Mouse (Mus musculus): ENCODE measurements around the gene Zic4. TPM values are rescaled to one million over a fixed set of nuclear protein-coding genes. Genes with fewer than 3 reads are reported as not detected.

Zic4 gene
- polyA plus RNA-seq, 1 experiment from 2014 or later: 7.6 TPM

- Histone ChIP-seq H3K36me3 (ENCODE audit: control insufficient read depth, insufficient read depth, low read length) (no peaks in the 10 kb centered on the region), H3K27me3 (replicated peaks; ENCODE audit: control insufficient read depth, insufficient read depth, low read length) (peaks cover 100% of the 10 kb centered on the region), H3K27ac (replicated peaks; ENCODE audit: low read depth, low read length) (no peak overlapping the region), H3K9ac (ENCODE audit: low read depth, low read length) (no peak overlapping the region), H3K4me1 (ENCODE audit: control insufficient read depth, insufficient read depth, low read length) (peaks cover 7% of the 10 kb centered on the region; the same call in 1 of the 2 replicates), H3K4me2 (ENCODE audit: low read depth, low read length) (no peak overlapping the region), H3K9me3 (ENCODE audit: control insufficient read depth, low read length) (no peaks in the 10 kb centered on the region), H3K4me3 (ENCODE audit: low read depth, low read length) (no peak overlapping the region)
- DNase-seq (ENCODE audit: low spot score) (no peak), ATAC-seq (ENCODE audit: low read depth) (no peak)
- WGBS: 10% methylated on average over 8 of the region's 8 CpGs
Measured at GRCm38 (mm10) chr9:91385561-91386430, 23.6 kb downstream of the Zic4 start.

GRCm38 (mm10) chr9:91386502-91386890, 24.3 kb downstream of the Zic4 start:
- Histone ChIP-seq H3K9me3 (ENCODE audit: control insufficient read depth, low read length) (no peaks in the 10 kb centered on the region), H3K4me3 (ENCODE audit: low read depth, low read length) (no peak overlapping the region), H3K9ac (ENCODE audit: low read depth, low read length) (no peak overlapping the region), H3K4me2 (ENCODE audit: low read depth, low read length) (no peak overlapping the region), H3K36me3 (ENCODE audit: control insufficient read depth, insufficient read depth, low read length) (no peaks in the 10 kb centered on the region), H3K27me3 (replicated peaks; ENCODE audit: control insufficient read depth, insufficient read depth, low read length) (peaks cover 100% of the 10 kb centered on the region), H3K4me1 (ENCODE audit: control insufficient read depth, insufficient read depth, low read length) (peaks cover 4% of the 10 kb centered on the region; the same call in 1 of the 2 replicates), H3K27ac (replicated peaks; ENCODE audit: low read depth, low read length) (no peak overlapping the region)
- DNase-seq (ENCODE audit: low spot score): no peak
- WGBS: 3% methylated on average over 17 of the region's 17 CpGs
- no peak for ATAC-seq (ENCODE audit: low read depth)

- H3K27ac ChIP-seq (replicated peaks; ENCODE audit: low read depth, low read length): no peak overlapping the region
- DNase-seq (ENCODE audit: low spot score) (no peak), ATAC-seq (ENCODE audit: low read depth) (no peak)
- no peak overlapping the region for H3K4me2 ChIP-seq (ENCODE audit: low read depth, low read length)
- no peaks in the 10 kb centered on the region for H3K36me3 ChIP-seq (ENCODE audit: control insufficient read depth, insufficient read depth, low read length)
- peaks cover 100% of the 10 kb centered on the region for H3K27me3 ChIP-seq (replicated peaks; ENCODE audit: control insufficient read depth, insufficient read depth, low read length)
- H3K4me1 ChIP-seq (ENCODE audit: control insufficient read depth, insufficient read depth, low read length): no peaks in the 10 kb centered on the region
- H3K9me3 ChIP-seq (ENCODE audit: control insufficient read depth, low read length): no peaks in the 10 kb centered on the region
- no peak overlapping the region for H3K4me3 ChIP-seq (ENCODE audit: low read depth, low read length)
- no peak overlapping the region for H3K9ac ChIP-seq (ENCODE audit: low read depth, low read length)
- WGBS: under 1% methylated on average over 31 of the region's 31 CpGs
Measured at GRCm38 (mm10) chr9:91386891-91387739, 24.9 kb downstream of the Zic4 start.

GRCm38 (mm10) chr9:91387740-91388080, 25.5 kb downstream of the Zic4 start:
- DNase-seq (ENCODE audit: low spot score) (no peak), ATAC-seq (ENCODE audit: low read depth) (no peak)
- H3K36me3 ChIP-seq (ENCODE audit: control insufficient read depth, insufficient read depth, low read length): no peaks in the 10 kb centered on the region
- 6% methylated on average over 5 of the region's 5 CpGs for WGBS
- no peak overlapping the region for H3K9ac ChIP-seq (ENCODE audit: low read depth, low read length)
- H3K4me2 ChIP-seq (ENCODE audit: low read depth, low read length): no peak overlapping the region
- no peaks in the 10 kb centered on the region for H3K9me3 ChIP-seq (ENCODE audit: control insufficient read depth, low read length)
- no peaks in the 10 kb centered on the region for H3K4me1 ChIP-seq (ENCODE audit: control insufficient read depth, insufficient read depth, low read length)
- peaks cover 100% of the 10 kb centered on the region for H3K27me3 ChIP-seq (replicated peaks; ENCODE audit: control insufficient read depth, insufficient read depth, low read length)
- no peak overlapping the region for H3K4me3 ChIP-seq (ENCODE audit: low read depth, low read length)
- H3K27ac ChIP-seq (replicated peaks; ENCODE audit: low read depth, low read length): no peak overlapping the region

GRCm38 (mm10) chr9:91388173-91388572, 26.0 kb downstream of the Zic4 start:
- Histone ChIP-seq H3K4me1 (ENCODE audit: control insufficient read depth, insufficient read depth, low read length) (no peaks in the 10 kb centered on the region), H3K9ac (ENCODE audit: low read depth, low read length) (no peak overlapping the region), H3K36me3 (ENCODE audit: control insufficient read depth, insufficient read depth, low read length) (no peaks in the 10 kb centered on the region), H3K27me3 (replicated peaks; ENCODE audit: control insufficient read depth, insufficient read depth, low read length) (peaks cover 100% of the 10 kb centered on the region), H3K4me2 (ENCODE audit: low read depth, low read length) (no peak overlapping the region), H3K9me3 (ENCODE audit: control insufficient read depth, low read length) (no peaks in the 10 kb centered on the region), H3K4me3 (ENCODE audit: low read depth, low read length) (no peak overlapping the region), H3K27ac (replicated peaks; ENCODE audit: low read depth, low read length) (no peak overlapping the region)
- ATAC-seq (ENCODE audit: low read depth) (no peak), DNase-seq (ENCODE audit: low spot score) (no peak)
- 11% methylated on average over 4 of the region's 4 CpGs for WGBS

GRCm38 (mm10) chr9:91393376-91394068, 31.3 kb downstream of the Zic4 start:
- no peaks in the 10 kb centered on the region for H3K4me1 ChIP-seq (ENCODE audit: control insufficient read depth, insufficient read depth, low read length)
- H3K9me3 ChIP-seq (ENCODE audit: control insufficient read depth, low read length): no peaks in the 10 kb centered on the region
- H3K4me3 ChIP-seq (ENCODE audit: low read depth, low read length): no peak overlapping the region
- peaks cover 97% of the 10 kb centered on the region for H3K27me3 ChIP-seq (replicated peaks; ENCODE audit: control insufficient read depth, insufficient read depth, low read length)
- H3K9ac ChIP-seq (ENCODE audit: low read depth, low read length): no peak overlapping the region
- no peak overlapping the region for H3K4me2 ChIP-seq (ENCODE audit: low read depth, low read length)
- DNase-seq (ENCODE audit: low spot score): no peak
- 13% methylated on average over 7 of the region's 8 CpGs for WGBS
- H3K27ac ChIP-seq (replicated peaks; ENCODE audit: low read depth, low read length): no peak overlapping the region
- no peaks in the 10 kb centered on the region for H3K36me3 ChIP-seq (ENCODE audit: control insufficient read depth, insufficient read depth, low read length)
- ATAC-seq (ENCODE audit: low read depth): no peak

- Histone ChIP-seq H3K27me3 (replicated peaks; ENCODE audit: control insufficient read depth, insufficient read depth, low read length) (peaks cover 96% of the 10 kb centered on the region), H3K4me1 (ENCODE audit: control insufficient read depth, insufficient read depth, low read length) (no peaks in the 10 kb centered on the region), H3K4me3 (ENCODE audit: low read depth, low read length) (no peak overlapping the region), H3K9ac (ENCODE audit: low read depth, low read length) (no peak overlapping the region), H3K36me3 (ENCODE audit: control insufficient read depth, insufficient read depth, low read length) (no peaks in the 10 kb centered on the region), H3K4me2 (ENCODE audit: low read depth, low read length) (no peak overlapping the region), H3K27ac (replicated peaks; ENCODE audit: low read depth, low read length) (no peak overlapping the region), H3K9me3 (ENCODE audit: control insufficient read depth, low read length) (no peaks in the 10 kb centered on the region)
- DNase-seq (ENCODE audit: low spot score) (no peak), ATAC-seq (ENCODE audit: low read depth) (no peak)
- WGBS: 10% methylated on average over 14 of the region's 14 CpGs
Measured at GRCm38 (mm10) chr9:91394211-91394646, 32.0 kb downstream of the Zic4 start.

- WGBS: 8% methylated on average over 14 of the region's 14 CpGs
- no peak for DNase-seq (ENCODE audit: low spot score)
- H3K36me3 ChIP-seq (ENCODE audit: control insufficient read depth, insufficient read depth, low read length): no peaks in the 10 kb centered on the region
- H3K27ac ChIP-seq (replicated peaks; ENCODE audit: low read depth, low read length): no peak overlapping the region
- no peak overlapping the region for H3K4me3 ChIP-seq (ENCODE audit: low read depth, low read length)
- no peak overlapping the region for H3K9ac ChIP-seq (ENCODE audit: low read depth, low read length)
- no peak for ATAC-seq (ENCODE audit: low read depth)
- H3K4me2 ChIP-seq (ENCODE audit: low read depth, low read length): no peak overlapping the region
- no peaks in the 10 kb centered on the region for H3K9me3 ChIP-seq (ENCODE audit: control insufficient read depth, low read length)
- no peaks in the 10 kb centered on the region for H3K4me1 ChIP-seq (ENCODE audit: control insufficient read depth, insufficient read depth, low read length)
- peaks cover 96% of the 10 kb centered on the region for H3K27me3 ChIP-seq (replicated peaks; ENCODE audit: control insufficient read depth, insufficient read depth, low read length)
Measured at GRCm38 (mm10) chr9:91395066-91395772, 33.0 kb downstream of the Zic4 start.

Data from embryonic facial prominence, embryonic 14.5 days (tissue).